Mouse (Mus musculus) forebrain, postnatal 0 days (tissue): ENCODE data around the gene Pxn. TPM values are rescaled to one million over a fixed set of nuclear protein-coding genes. Genes with fewer than 3 reads are reported as not detected.

Source experiments
- ATAC-seq: fragments of 200-750 bp; cut with Nextera tagmentation; 2 replicates; pipeline ENCODE4 v1.8.0; 2017; ENCODE audit warnings: mild to moderate bottlenecking, moderate library complexity
- DNase-seq: peaks from one replicate; pipeline ENCODE4 v3.0.0-alpha.2; 2015
- H3K27ac ChIP-seq: fragments of 300-500 bp; sonication (generic); 2 replicates; pipeline ENCODE4 v1.5.1; 2014; ENCODE audit warnings: low read depth, mild to moderate bottlenecking, antibody characterized with exemption, low read length, moderate library complexity, mixed read lengths
- H3K27me3 ChIP-seq: fragments of 300-500 bp; sonication (generic); 2 replicates; pipeline ENCODE4 v1.6.1; 2014; ENCODE audit warnings: mild to moderate bottlenecking, low read length, mixed read lengths; ENCODE audit not compliant: insufficient read depth
- H3K36me3 ChIP-seq: fragments of 300-500 bp; sonication (generic); 2 replicates; pipeline ENCODE4 v1.6.1; 2014; ENCODE audit warnings: mild to moderate bottlenecking, moderate library complexity; ENCODE audit not compliant: insufficient read depth
- H3K4me1 ChIP-seq: fragments of 300-500 bp; sonication (generic); 2 replicates; pipeline ENCODE4 v1.6.1; 2014; ENCODE audit warnings: antibody characterized with exemption; ENCODE audit not compliant: insufficient read depth
- H3K4me2 ChIP-seq: fragments of 300-500 bp; sonication (generic); 2 replicates; pipeline ENCODE4 v1.6.1; 2014; ENCODE audit warnings: low read depth, mild to moderate bottlenecking, moderate library complexity
- H3K4me3 ChIP-seq: fragments of 300-500 bp; sonication (generic); 2 replicates; pipeline ENCODE4 v1.5.1; 2014; ENCODE audit warnings: low read depth, low read length, mixed read lengths
- H3K9ac ChIP-seq: fragments of 300-500 bp; sonication (generic); 2 replicates; pipeline ENCODE4 v1.6.1; 2014; ENCODE audit warnings: mild to moderate bottlenecking
- H3K9me3 ChIP-seq: fragments of 300-500 bp; sonication (generic); 2 replicates; pipeline ENCODE4 v1.6.1; 2016; ENCODE audit warnings: low read length
- CTCF ChIP-seq: sonication (generic); IDR thresholded peaks from 2 replicates; pipeline ENCODE4 v1.5.1; 2016; ENCODE audit warnings: antibody characterized with exemption, control low read depth, low read depth
- WGBS: fragments of 180-500 bp; shearing (Covaris S2); extraction: QIAGEN DNeasy Blood & Tissue Kit; methylation state at CpG from one replicate; pipeline ENCODE4 v1.1.7; 2014; 5-methylcytosine and 5-hydroxymethylcytosine counted together
- polyA plus RNA-seq: library from polyadenylated mRNA; unstranded; fragments of >200 nt; fragmentation: Nextera tagmentation; extraction: Ambion mirVana; gene quantifications from 2 replicates; pipeline ENCODE4 v1.2.1, GENCODE M21; 2015
- total RNA-seq: library from RNA; depleted of rRNA; stranded (reverse); fragments of >200 nt; gene quantifications from 2 replicates; pipeline ENCODE4 v1.2.3, GENCODE M21; 2014

Pxn gene
- total and polyA plus RNA-seq, 2 experiments from 2014 or later = 14.8 to 29.8 TPM

- no peaks in the 10 kb centered on the region for H3K27me3 ChIP-seq
- no peak overlapping the region for H3K4me2 ChIP-seq
- no peak for TF ChIP-seq CTCF
- WGBS = 90% methylated on average over 5 of the region's 5 CpGs
- no peak for ATAC-seq
- H3K9ac ChIP-seq = no peak overlapping the region
- peaks cover 94% of the 10 kb centered on the region for H3K36me3 ChIP-seq
- H3K4me3 ChIP-seq = no peak overlapping the region
- H3K4me1 ChIP-seq = no peaks in the 10 kb centered on the region
- H3K9me3 ChIP-seq = 0 out of 2 replicates have a peak, but pooled peaks cover 3% of the 10 kb centered on the region
- no peak overlapping the region for H3K27ac ChIP-seq
- DNase-seq = no peak
Measured at GRCm38 (mm10) chr5:115579363-115579762, 72.9 kb downstream of the Pxn start.

GRCm38 (mm10) chr5:115580229-115581001 lies 73.9 kb downstream of the Pxn start:
- Histone ChIP-seq H3K9me3 (0 out of 2 replicates have a peak, but pooled peaks cover 3% of the 10 kb centered on the region), H3K4me2 (no peak overlapping the region), H3K27me3 (no peaks in the 10 kb centered on the region), H3K4me1 (no peaks in the 10 kb centered on the region), H3K9ac (no peak overlapping the region), H3K4me3 (no peak overlapping the region), H3K27ac (no peak overlapping the region), H3K36me3 (peaks cover 94% of the 10 kb centered on the region)
- DNase-seq (no peak), ATAC-seq (no peak)
- 94% methylated on average over 14 of the region's 14 CpGs for WGBS
- TF ChIP-seq CTCF = no peak

- H3K36me3 ChIP-seq = peaks cover 93% of the 10 kb centered on the region
- H3K4me2 ChIP-seq = no peak overlapping the region
- ATAC-seq (no peak), DNase-seq (no peak)
- 0 out of 2 replicates have a peak, but pooled peaks cover 3% of the 10 kb centered on the region for H3K9me3 ChIP-seq
- H3K4me1 ChIP-seq = no peaks in the 10 kb centered on the region
- H3K27me3 ChIP-seq = no peaks in the 10 kb centered on the region
- TF ChIP-seq CTCF = no peak
- 95% methylated on average over 9 of the region's 9 CpGs for WGBS
- H3K9ac ChIP-seq = no peak overlapping the region
- no peak overlapping the region for H3K4me3 ChIP-seq
- no peak overlapping the region for H3K27ac ChIP-seq
Measured at GRCm38 (mm10) chr5:115581662-115582061, 75.2 kb downstream of the Pxn start.

GRCm38 (mm10) chr5:115585616-115586015 lies 79.1 kb downstream of the Pxn start:
- Histone ChIP-seq H3K9me3 (0 out of 2 replicates have a peak, but pooled peaks cover 3% of the 10 kb centered on the region), H3K36me3 (peaks cover 85% of the 10 kb centered on the region), H3K4me2 (no peak overlapping the region), H3K4me1 (no peaks in the 10 kb centered on the region), H3K4me3 (no peak overlapping the region), H3K9ac (no peak overlapping the region), H3K27ac (no peak overlapping the region), H3K27me3 (no peaks in the 10 kb centered on the region)
- no peak for TF ChIP-seq CTCF
- DNase-seq (no peak), ATAC-seq (no peak)
- 92% methylated on average over 12 of the region's 12 CpGs for WGBS

GRCm38 (mm10) chr5:115586166-115586565 lies 79.7 kb downstream of the Pxn start:
- Histone ChIP-seq H3K9me3 (0 out of 2 replicates have a peak, but pooled peaks cover 3% of the 10 kb centered on the region), H3K36me3 (peaks cover 85% of the 10 kb centered on the region), H3K27me3 (no peaks in the 10 kb centered on the region), H3K27ac (no peak overlapping the region; the same call in 1 of the 2 replicates), H3K4me2 (no peak overlapping the region), H3K4me1 (no peaks in the 10 kb centered on the region), H3K9ac (no peak overlapping the region), H3K4me3 (no peak overlapping the region)
- no peak for TF ChIP-seq CTCF
- DNase-seq = peak; percentile 36
- WGBS = 21% methylated on average over 15 of the region's 15 CpGs
- ATAC-seq = peak; percentile 83

GRCm38 (mm10) chr5:115586780-115587179 lies 80.3 kb downstream of the Pxn start:
- H3K27ac ChIP-seq = no peak overlapping the region
- 0 out of 2 replicates have a peak, but pooled peaks cover 3% of the 10 kb centered on the region for H3K9me3 ChIP-seq
- H3K9ac ChIP-seq = no peak overlapping the region
- H3K4me2 ChIP-seq = no peak overlapping the region
- no peaks in the 10 kb centered on the region for H3K4me1 ChIP-seq
- TF ChIP-seq CTCF = no peak
- WGBS = 89% methylated on average over 2 of the region's 2 CpGs
- no peak for ATAC-seq
- no peak for DNase-seq
- H3K27me3 ChIP-seq = no peaks in the 10 kb centered on the region
- peaks cover 85% of the 10 kb centered on the region for H3K36me3 ChIP-seq
- no peak overlapping the region for H3K4me3 ChIP-seq

GRCm38 (mm10) chr5:115591028-115591427 lies 84.6 kb downstream of the Pxn start:
- no peaks in the 10 kb centered on the region for H3K4me1 ChIP-seq
- ATAC-seq = no peak
- H3K9ac ChIP-seq = no peak overlapping the region
- no peak overlapping the region for H3K27ac ChIP-seq
- DNase-seq = no peak
- no peak for TF ChIP-seq CTCF
- no peak overlapping the region for H3K4me3 ChIP-seq
- H3K36me3 ChIP-seq = peaks cover 84% of the 10 kb centered on the region
- WGBS = 88% methylated on average over 11 of the region's 11 CpGs
- H3K9me3 ChIP-seq = no peaks in the 10 kb centered on the region
- H3K27me3 ChIP-seq = no peaks in the 10 kb centered on the region
- H3K4me2 ChIP-seq = no peak overlapping the region
